Comparison of ENCODE assay signal across 12 mouse cellular contexts in genomic region chr11:79046561-79047155, GRCm38 (mm10).
DNase-seq lines count a peak whose midpoint lies in the region; ATAC-seq and TF ChIP-seq lines count a peak whose summit lies in the region.
"Had no signal": no experiment of that assay in that cellular context is flagged by ENCODE, and none has a peak within 500 bp of the region (broad histone marks: within the 10 kb centered on the region; RNA-seq: fewer than 3 reads in every experiment).

No protein-coding gene starts in this region.

- no peaks in the 10 kb centered on the region for H3K4me1 ChIP-seq in lung, embryonic 14.5 days (ENCODE audit: insufficient read depth)
- H3K4me1 ChIP-seq in embryonic facial prominence, embryonic 10.5 days = peaks cover 29% of the 10 kb centered on the region
- peaks cover 9% of the 10 kb centered on the region for H3K4me1 ChIP-seq in limb, embryonic 15.5 days

- H3K4me3 ChIP-seq in lung, embryonic 14.5 days (ENCODE audit: low read depth, low read length) = no peak overlapping the region
- H3K4me3 ChIP-seq in embryonic facial prominence, embryonic 10.5 days = no peak overlapping the region
- H3K4me3 ChIP-seq in limb, embryonic 15.5 days = no peak overlapping the region
- H3K4me3 ChIP-seq: erythroblast, embryonic 14.5 days had no signal

- intact Hi-C loops in heart, postnatal 14 days (cut with DNase I) = no loop called here

- 53% methylated on average over 8 of the region's 8 CpGs for WGBS in lung, embryonic 14.5 days
- WGBS in embryonic facial prominence, embryonic 10.5 days = 48% methylated on average over 8 of the region's 8 CpGs
- 42% methylated on average over 8 of the region's 8 CpGs for WGBS in limb, embryonic 15.5 days

- peak; percentile 32 to 46 for DNase-seq in heart, adult 18-20 months
- DNase-seq in heart, postnatal 14 days = no peak
- DNase-seq in lung, embryonic 14.5 days = no peak
- DNase-seq in lung, postnatal 25 days (ENCODE audit: low spot score) = no peak
- DNase-seq in embryonic facial prominence, embryonic 10.5 days (ENCODE audit: low spot score) = peak; percentile 26
- no peak for DNase-seq in adrenal gland, postnatal 25 days
- DNase-seq in c-Kit-positive CD71-positive TER-119-positive erythroid progenitor cells, embryonic 14.5 days (ENCODE audit: low spot score) = no peak
- DNase-seq: cerebellum, adult 11-12 months; layer of hippocampus, postnatal 36 days had no signal

- no peak overlapping the region for H3K4me2 ChIP-seq in lung, embryonic 14.5 days
- no peak overlapping the region for H3K4me2 ChIP-seq in limb, embryonic 15.5 days

- no peak overlapping the region; the same call in 1 of the 2 replicates for H3K27ac ChIP-seq in lung, embryonic 14.5 days (ENCODE audit: low read depth)
- H3K27ac ChIP-seq in embryonic facial prominence, embryonic 10.5 days (replicated peaks) = peak overlapping the region; percentile 78
- peak overlapping the region; percentile 69 for H3K27ac ChIP-seq in limb, embryonic 15.5 days
- H3K27ac ChIP-seq: macrophage had no signal

- H3K9ac ChIP-seq in lung, embryonic 14.5 days = no peak overlapping the region
- H3K9ac ChIP-seq in limb, embryonic 15.5 days = no peak overlapping the region

- TF ChIP-seq CTCF in lung, embryonic 14.5 days (IDR thresholded peaks at IDR 0.05; ENCODE audit: low read depth) = no peak

- no peaks in the 10 kb centered on the region for H3K9me3 ChIP-seq in lung, embryonic 14.5 days (ENCODE audit: low read depth, low read length)
- H3K9me3 ChIP-seq in embryonic facial prominence, embryonic 10.5 days = peaks cover 5% of the 10 kb centered on the region; the same call in 1 of the 2 replicates
- no peaks in the 10 kb centered on the region for H3K9me3 ChIP-seq in limb, embryonic 15.5 days

- H3K27me3 ChIP-seq in lung, embryonic 14.5 days (ENCODE audit: insufficient read depth, low read length) = no peaks in the 10 kb centered on the region
- H3K27me3 ChIP-seq in embryonic facial prominence, embryonic 10.5 days (replicated peaks; ENCODE audit: low read depth, poor library complexity, severe bottlenecking) = no peaks in the 10 kb centered on the region
- H3K27me3 ChIP-seq in limb, embryonic 15.5 days = no peaks in the 10 kb centered on the region

- 0 out of 2 replicates have a peak, but pooled peaks have one; percentile 8 for ATAC-seq in lung, embryonic 14.5 days (ENCODE audit: insufficient read depth)
- ATAC-seq in limb, embryonic 15.5 days (ENCODE audit: insufficient number of reproducible peaks, low FRiP score, low TSS enrichment, low read depth) = no peak

- H3K36me3 ChIP-seq in lung, embryonic 14.5 days (ENCODE audit: insufficient read depth) = peaks cover 24% of the 10 kb centered on the region; the same call in 1 of the 2 replicates
- peaks cover 28% of the 10 kb centered on the region for H3K36me3 ChIP-seq in embryonic facial prominence, embryonic 10.5 days (replicated peaks)
- H3K36me3 ChIP-seq in limb, embryonic 15.5 days = peaks cover 42% of the 10 kb centered on the region

Comparison
In these comparisons a context has a peak if more than half of its experiments do, and no peak if none do; other contexts are left out.
1. DNase-seq: peak in heart, adult 18-20 months (2 of 2) and embryonic facial prominence, embryonic 10.5 days (single experiment); none in heart, postnatal 14 days (0 of 2), lung, embryonic 14.5 days (single experiment), lung, postnatal 25 days (single experiment), adrenal gland, postnatal 25 days (single experiment) and c-Kit-positive CD71-positive TER-119-positive erythroid progenitor cells, embryonic 14.5 days (single experiment).